14 mouse cellular contexts compared by ENCODE assay signal in genomic region chr3:39209382-39210165, GRCm38 (mm10).
DNase-seq lines count a peak whose midpoint lies in the region; ATAC-seq lines count a peak whose summit lies in the region.
"Had no signal": no experiment of that assay in that cellular context is flagged by ENCODE, and none has a peak within 500 bp of the region (broad histone marks: within the 10 kb centered on the region; RNA-seq: fewer than 3 reads in every experiment).

No protein-coding gene starts in this region.

- no peak overlapping the region for H3K4me3 ChIP-seq in forebrain, embryonic 14.5 days (ENCODE audit: low read depth, low read length)

- H3K4me1 ChIP-seq in forebrain, embryonic 14.5 days (ENCODE audit: control insufficient read depth, insufficient read depth, low read length), result peaks cover 14% of the 10 kb centered on the region

- H3K4me2 ChIP-seq in forebrain, embryonic 14.5 days (ENCODE audit: low read length), result no peak overlapping the region

- no peak for DNase-seq in frontal cortex, postnatal 25 days (ENCODE audit: low spot score in 2 of 2)
- peak; percentile 94 for DNase-seq in forebrain, embryonic 14.5 days (ENCODE audit: low spot score)
- DNase-seq in layer of hippocampus, postnatal 14 days (ENCODE audit: low spot score in 2 of 2), result peak; percentile 32 to 92
- DNase-seq in right cerebral cortex, adult 2 months (ENCODE audit: low spot score in 2 of 2), result peak; percentile 13 to 35
- no peak for DNase-seq in kidney, postnatal 14 days
- DNase-seq in heart, postnatal 14 days, result no peak
- DNase-seq in gastrocnemius, adult 8-10 months (ENCODE audit: low spot score in 2 of 2), result no peak
- DNase-seq: adrenal gland, postnatal 25 days; heart, adult 18-20 months; heart, postnatal 36 days; kidney, postnatal 25 days; liver; spleen, adult 18-20 months had no signal

- peak; percentile 98 for ATAC-seq in frontal cortex, adult (ENCODE audit: low TSS enrichment)
- peak; percentile 97 for ATAC-seq in forebrain, embryonic 14.5 days

- no peaks in the 10 kb centered on the region for H3K27me3 ChIP-seq in forebrain, embryonic 14.5 days (replicated peaks; ENCODE audit: control insufficient read depth, insufficient read depth, low read length)

- 52% methylated on average over 8 of the region's 8 CpGs for WGBS in forebrain, embryonic 14.5 days

- H3K27ac ChIP-seq in forebrain, embryonic 14.5 days (ENCODE audit: low read depth, low read length), result peak overlapping the region; percentile 22

- intact Hi-C loops in heart, postnatal 14 days (cut with DNase I), result no loop called here

- H3K36me3 ChIP-seq in forebrain, embryonic 14.5 days (ENCODE audit: control insufficient read depth, insufficient read depth, low read length), result no peaks in the 10 kb centered on the region

- H3K9ac ChIP-seq in forebrain, embryonic 14.5 days (ENCODE audit: low read length), result no peak overlapping the region

- H3K9me3 ChIP-seq in forebrain, embryonic 14.5 days (replicated peaks; ENCODE audit: control insufficient read depth, low read length), result no peaks in the 10 kb centered on the region

Comparison
In these comparisons a context has a peak if more than half of its experiments do, and no peak if none do; other contexts are left out.
1. DNase-seq: peak in forebrain, embryonic 14.5 days (single experiment), layer of hippocampus, postnatal 14 days (2 of 2) and right cerebral cortex, adult 2 months (2 of 2); none in frontal cortex, postnatal 25 days (0 of 2), kidney, postnatal 14 days (single experiment), heart, postnatal 14 days (0 of 2) and gastrocnemius, adult 8-10 months (0 of 2).